Mouse (Mus musculus): ENCODE results near the gene Ptprm.
"Not testable (repeated sequence)": the region's sequence is repeated elsewhere in the genome, so short reads cannot be mapped to it uniquely, and the experiment has no call there.

Ptprm gene

GRCm38 (mm10) chr17:66880969-66881701, 473.1 kb downstream of the Ptprm start:
- in situ Hi-C loops (cut with MboI, MseI) = loop anchor here (10.0 to 25.0 kb wide), 2 partner anchors 1734 to 1831 kb away; no protein-coding TSS in a partner anchor

- in situ Hi-C loops (cut with MboI, MseI) = loop anchor here (25.0 kb wide), 1 partner anchor 1833 kb away; no protein-coding TSS in a partner anchor
Measured at GRCm38 (mm10) chr17:66879151-66879550, 475.1 kb downstream of the Ptprm start.

GRCm38 (mm10) chr17:66877582-66877981, 476.7 kb downstream of the Ptprm start:
- in situ Hi-C loops (cut with MboI, MseI) = loop anchor here (25.0 kb wide), 1 partner anchor 1835 kb away; no protein-coding TSS in a partner anchor

- in situ Hi-C loops (cut with MboI, MseI) = loop anchor here (25.0 kb wide), 1 partner anchor 1837 kb away; no protein-coding TSS in a partner anchor
Measured at GRCm38 (mm10) chr17:66874810-66875209, 479.4 kb downstream of the Ptprm start.

- in situ Hi-C loops (cut with MboI, MseI) = no loop called here
Measured at GRCm38 (mm10) chr17:66871396-66871795, 482.9 kb downstream of the Ptprm start.

GRCm38 (mm10) chr17:66869581-66870002, 484.7 kb downstream of the Ptprm start:
- in situ Hi-C loops (cut with MboI, MseI) = no loop called here

GRCm38 (mm10) chr17:66864441-66864840, 489.8 kb downstream of the Ptprm start:
- in situ Hi-C loops (cut with MboI, MseI) = no loop called here

- in situ Hi-C loops (cut with MboI, MseI) = no loop called here
Measured at GRCm38 (mm10) chr17:66861557-66861956, 492.7 kb downstream of the Ptprm start.

GRCm38 (mm10) chr17:66858757-66859156, 495.5 kb downstream of the Ptprm start:
- in situ Hi-C loops (cut with MboI, MseI) = loop anchor here (5.0 kb wide), 1 partner anchor 1399 kb away; no protein-coding TSS in a partner anchor

GRCm38 (mm10) chr17:66852496-66852895, 501.8 kb downstream of the Ptprm start:
- in situ Hi-C loops (cut with MboI, MseI) = no loop called here

GRCm38 (mm10) chr17:66847011-66847410, 507.2 kb downstream of the Ptprm start:
- in situ Hi-C loops (cut with MboI, MseI) = not testable (repeated sequence)

GRCm38 (mm10) chr17:66822347-66822746, 531.9 kb downstream of the Ptprm start:
- in situ Hi-C loops (cut with MboI, MseI) = no loop called here

- in situ Hi-C loops (cut with MboI, MseI) = no loop called here
Measured at GRCm38 (mm10) chr17:66817380-66817779, 536.9 kb downstream of the Ptprm start.

GRCm38 (mm10) chr17:66815921-66816320, 538.3 kb downstream of the Ptprm start:
- in situ Hi-C loops (cut with MboI, MseI) = no loop called here

GRCm38 (mm10) chr17:66813786-66814185, 540.5 kb downstream of the Ptprm start:
- in situ Hi-C loops (cut with MboI, MseI) = no loop called here

GRCm38 (mm10) chr17:66813346-66813745, 540.9 kb downstream of the Ptprm start:
- in situ Hi-C loops (cut with MboI, MseI) = no loop called here

GRCm38 (mm10) chr17:66809786-66810185, 544.5 kb downstream of the Ptprm start:
- in situ Hi-C loops (cut with MboI, MseI) = no loop called here

GRCm38 (mm10) chr17:66808186-66808585, 546.1 kb downstream of the Ptprm start:
- in situ Hi-C loops (cut with MboI, MseI) = no loop called here

- in situ Hi-C loops (cut with MboI, MseI) = no loop called here
Measured at GRCm38 (mm10) chr17:66801831-66802687, 552.2 kb downstream of the Ptprm start.

- in situ Hi-C loops (cut with MboI, MseI) = no loop called here
Measured at GRCm38 (mm10) chr17:66800231-66800630, 554.0 kb downstream of the Ptprm start.

GRCm38 (mm10) chr17:66786166-66786565, 568.1 kb downstream of the Ptprm start:
- in situ Hi-C loops (cut with MboI, MseI) = no loop called here

GRCm38 (mm10) chr17:66785586-66785985, 568.7 kb downstream of the Ptprm start:
- in situ Hi-C loops (cut with MboI, MseI) = no loop called here
